In genomic region chr12:116145686-116146085, GRCm38 (mm10) we compare ENCODE assay signal across 16 mouse cellular contexts.
A peak's percentile ranks its signal among the peaks of the same experiment; 100 is the strongest.
DNase-seq lines count a peak whose midpoint lies in the region; ATAC-seq and TF ChIP-seq lines count a peak whose summit lies in the region.
"Had no signal": no experiment of that assay in that cellular context is flagged by ENCODE, and none has a peak within 500 bp of the region (broad histone marks: within the 10 kb centered on the region; RNA-seq: fewer than 3 reads in every experiment).

No protein-coding gene starts in this region.

- WGBS in liver, postnatal 0 days (ENCODE audit: insufficient replicate concordance): 41% methylated on average over 1 of the region's 1 CpGs

- no peak overlapping the region for H3K27ac ChIP-seq in liver, postnatal 0 days (ENCODE audit: low read depth)
- H3K27ac ChIP-seq: embryonic facial prominence, embryonic 12.5 days; heart, embryonic 13.5 days; lung, embryonic 15.5 days; neural tube, embryonic 15.5 days had no signal

- DNase-seq in liver, postnatal 0 days: no peak
- no peak for DNase-seq in liver
- DNase-seq in thymus, postnatal 10 days (ENCODE audit: low spot score in 2 of 2): peak; percentile 11 to 17
- no peak for DNase-seq in thymus, postnatal 25 days
- no peak for DNase-seq in adrenal gland, adult 18-20 months (ENCODE audit: low spot score in 2 of 2)
- no peak for DNase-seq in cerebellum, adult 18-20 months
- DNase-seq: adrenal gland, adult 8-10 months; cerebellum, adult 11-12 months; kidney, adult 2 months had no signal

- H3K9me3 ChIP-seq in liver, postnatal 0 days (ENCODE audit: low read length): no peaks in the 10 kb centered on the region
- H3K9me3 ChIP-seq: embryonic facial prominence, embryonic 12.5 days; G1E; lung, embryonic 15.5 days; neural tube, embryonic 15.5 days had no signal

- no peaks in the 10 kb centered on the region for H3K4me1 ChIP-seq in liver, postnatal 0 days (ENCODE audit: insufficient read depth)
- H3K4me1 ChIP-seq: embryonic facial prominence, embryonic 12.5 days; heart, embryonic 13.5 days; lung, embryonic 15.5 days had no signal

- no peak overlapping the region for H3K9ac ChIP-seq in liver, postnatal 0 days (replicated peaks)
- H3K9ac ChIP-seq: embryonic facial prominence, embryonic 12.5 days; heart, embryonic 13.5 days; lung, embryonic 15.5 days; neural tube, embryonic 15.5 days had no signal

- ATAC-seq in liver, postnatal 0 days: peak; percentile 18; the same call in 1 of the 2 replicates
- peak; percentile 19 for ATAC-seq in common myeloid progenitor, adult 5-6 weeks (replicated peaks; ENCODE audit: low read depth, poor library complexity, severe bottlenecking)
- ATAC-seq: forebrain, embryonic 16.5 days had no signal

- no peak overlapping the region for H3K4me3 ChIP-seq in liver, postnatal 0 days (ENCODE audit: low read depth, low read length)
- H3K4me3 ChIP-seq: embryonic facial prominence, embryonic 12.5 days; heart, embryonic 13.5 days; lung, embryonic 15.5 days; neural tube, embryonic 15.5 days had no signal

- H3K4me2 ChIP-seq in liver, postnatal 0 days (ENCODE audit: low read depth, low read length): no peak overlapping the region
- H3K4me2 ChIP-seq: embryonic facial prominence, embryonic 12.5 days; heart, embryonic 13.5 days; lung, embryonic 15.5 days; neural tube, embryonic 15.5 days had no signal

- no peaks in the 10 kb centered on the region for H3K36me3 ChIP-seq in liver, postnatal 0 days (replicated peaks; ENCODE audit: insufficient read depth, low read length)
- H3K36me3 ChIP-seq: embryonic facial prominence, embryonic 12.5 days; G1E; heart, embryonic 13.5 days; lung, embryonic 15.5 days; neural tube, embryonic 15.5 days had no signal

- TF ChIP-seq CTCF in liver, postnatal 0 days (IDR thresholded peaks at IDR 0.05; ENCODE audit: low read depth): no peak

- no peaks in the 10 kb centered on the region for H3K27me3 ChIP-seq in liver, postnatal 0 days (ENCODE audit: insufficient read depth, low read length)
- H3K27me3 ChIP-seq: embryonic facial prominence, embryonic 12.5 days; heart, embryonic 13.5 days; lung, embryonic 15.5 days; neural tube, embryonic 15.5 days had no signal

- no peak for TF ChIP-seq EP300 in liver, postnatal 0 days (IDR thresholded peaks at IDR 0.05; ENCODE audit: low read depth)

Comparison
In these comparisons a context has a peak if more than half of its experiments do, and no peak if none do; other contexts are left out.
1. DNase-seq: peak in thymus, postnatal 10 days (2 of 2); none in liver, postnatal 0 days (single experiment), liver (single experiment), thymus, postnatal 25 days (single experiment), adrenal gland, adult 18-20 months (0 of 2) and cerebellum, adult 18-20 months (0 of 2).